ENCODE assay signal across 27 mouse cellular contexts in genomic region chr1:30847706-30848105, GRCm38 (mm10). TPM values are rescaled to one million over a fixed set of nuclear protein-coding genes. Genes with fewer than 3 reads are reported as not detected.
DNase-seq lines count a peak whose midpoint lies in the region; ATAC-seq and TF ChIP-seq lines count a peak whose summit lies in the region.
"Had no signal": no experiment of that assay in that cellular context is flagged by ENCODE, and none has a peak within 500 bp of the region (broad histone marks: within the 10 kb centered on the region; RNA-seq: fewer than 3 reads in every experiment).

No protein-coding gene starts in this region.

- no peak overlapping the region for H3K4me2 ChIP-seq in kidney, embryonic 16.5 days (replicated peaks; ENCODE audit: low read depth, low read length)
- H3K4me2 ChIP-seq: embryonic facial prominence, embryonic 12.5 days; embryonic facial prominence, embryonic 15.5 days; heart, embryonic 11.5 days; hindbrain, embryonic 12.5 days; hindbrain, embryonic 15.5 days had no signal

- H3K27me3 ChIP-seq in kidney, embryonic 16.5 days (ENCODE audit: insufficient read depth, low read length): no peaks in the 10 kb centered on the region
- no peaks in the 10 kb centered on the region for H3K27me3 ChIP-seq in ES-Bruce4 (ENCODE audit: control insufficient read depth, insufficient read depth, low read length, poor library complexity, severe bottlenecking)
- H3K27me3 ChIP-seq: CH12.LX; embryonic facial prominence, embryonic 12.5 days; embryonic facial prominence, embryonic 15.5 days; hindbrain, embryonic 12.5 days; hindbrain, embryonic 15.5 days; Patski had no signal

- peak overlapping the region; percentile 5 for H3K27ac ChIP-seq in kidney, embryonic 16.5 days (ENCODE audit: low read length)
- peak overlapping the region; percentile 71 for H3K27ac ChIP-seq in ES-Bruce4 (ENCODE audit: insufficient read depth, low read length)
- no peak overlapping the region; the same call in 1 of the 2 replicates for H3K27ac ChIP-seq in ES-E14 (ENCODE audit: insufficient read depth, low read depth, low read length, poor library complexity, severe bottlenecking)
- H3K27ac ChIP-seq: embryonic facial prominence, embryonic 12.5 days; embryonic facial prominence, embryonic 15.5 days; gastrocnemius, adult 2 months; hindbrain, embryonic 12.5 days; hindbrain, embryonic 15.5 days had no signal

- in situ Hi-C loops in ES-E14 (cut with MboI; ENCODE audit: low sequenced_read_pairs in 2 of 2, unreplicated experiment in 2 of 2): no loop called here

- WGBS in kidney, embryonic 16.5 days: 34% methylated on average over 1 of the region's 1 CpGs

- H3K4me3 ChIP-seq in kidney, embryonic 16.5 days (ENCODE audit: low read length): no peak overlapping the region
- H3K4me3 ChIP-seq in ES-Bruce4 (ENCODE audit: low read depth, low read length) (no peak overlapping the region), ES-E14 (ENCODE audit: insufficient read depth in 1 of 2, low read depth in 1 of 2, low read length in 2 of 2, poor library complexity in 1 of 2, severe bottlenecking in 1 of 2) (no peak overlapping the region)
- H3K4me3 ChIP-seq: embryonic facial prominence, embryonic 12.5 days; embryonic facial prominence, embryonic 15.5 days; gastrocnemius, adult 2 months; hindbrain, embryonic 12.5 days; hindbrain, embryonic 15.5 days had no signal

- no peak for TF ChIP-seq CTCF in ES-Bruce4 (IDR thresholded peaks at IDR 0.05; ENCODE audit: low read depth, low read length)

- H3K4me1 ChIP-seq in kidney, embryonic 16.5 days (ENCODE audit: insufficient read depth, low read length): 0 out of 2 replicates have a peak, but pooled peaks cover 17% of the 10 kb centered on the region
- H3K4me1 ChIP-seq in ES-Bruce4 (ENCODE audit: control insufficient read depth, insufficient read depth, low read length) (peaks cover 3% of the 10 kb centered on the region), ES-E14 (ENCODE audit: control insufficient read depth in 2 of 2, insufficient read depth in 2 of 2, low read length in 2 of 2, poor library complexity in 1 of 2) (peaks cover 5 to 6% of the 10 kb centered on the region in 2 experiments; a peak in 3 of 4 replicates)
- H3K4me1 ChIP-seq: embryonic facial prominence, embryonic 12.5 days; embryonic facial prominence, embryonic 15.5 days; hindbrain, embryonic 12.5 days; hindbrain, embryonic 15.5 days had no signal

- no peak for TF ChIP-seq EP300 in ES-Bruce4 (IDR thresholded peaks at IDR 0.05; ENCODE audit: insufficient read depth, low read depth, low read length)

- no peaks in the 10 kb centered on the region for H3K9me3 ChIP-seq in kidney, embryonic 16.5 days (ENCODE audit: low read length)
- H3K9me3 ChIP-seq in ES-Bruce4 (replicated peaks; ENCODE audit: control insufficient read depth, insufficient read depth, low read length, poor library complexity, severe bottlenecking) (no peaks in the 10 kb centered on the region), ES-E14 (ENCODE audit: control insufficient read depth, insufficient read depth, low read depth, low read length) (no peaks in the 10 kb centered on the region)
- H3K9me3 ChIP-seq: embryonic facial prominence, embryonic 12.5 days; embryonic facial prominence, embryonic 15.5 days; G1E; hindbrain, embryonic 12.5 days; hindbrain, embryonic 15.5 days had no signal

- no peaks in the 10 kb centered on the region for H3K36me3 ChIP-seq in kidney, embryonic 16.5 days (ENCODE audit: insufficient read depth, low read length)
- H3K36me3 ChIP-seq in ES-Bruce4 (ENCODE audit: control insufficient read depth, insufficient read depth, low read length, poor library complexity, severe bottlenecking) (peaks cover 7% of the 10 kb centered on the region), ES-E14 (ENCODE audit: control insufficient read depth, insufficient read depth, low read length, poor library complexity, severe bottlenecking) (no peaks in the 10 kb centered on the region)
- H3K36me3 ChIP-seq: hindbrain, embryonic 12.5 days; hindbrain, embryonic 15.5 days had no signal

- no peak for TF ChIP-seq POLR2A in ES-Bruce4 (IDR thresholded peaks at IDR 0.05; ENCODE audit: insufficient read depth, low read length)

- H3K9ac ChIP-seq in kidney, embryonic 16.5 days (replicated peaks; ENCODE audit: low read length): no peak overlapping the region
- H3K9ac ChIP-seq in ES-Bruce4 (ENCODE audit: low read depth, poor library complexity, severe bottlenecking) (no peak overlapping the region), ES-E14 (ENCODE audit: insufficient read depth, low read depth, low read length, poor library complexity, severe bottlenecking) (no peak overlapping the region)
- H3K9ac ChIP-seq: embryonic facial prominence, embryonic 12.5 days; embryonic facial prominence, embryonic 15.5 days; forebrain, postnatal 0 days; hindbrain, embryonic 12.5 days; hindbrain, embryonic 15.5 days had no signal

- no peak for DNase-seq in kidney, postnatal 25 days
- peak; percentile 21 for DNase-seq in ES-E14 (ENCODE audit: low read depth, low spot score)
- DNase-seq in lung, adult 18-20 months: no peak
- DNase-seq in adrenal gland, postnatal 10 days: no peak
- DNase-seq: adrenal gland, adult 8-10 months; adrenal gland, postnatal 36 days; B cell, adult 2 months; cerebellum, adult 11 months; cerebellum, adult 2 months; cerebellum, adult 9-11 months; cerebellum, postnatal 25 days; forebrain, postnatal 0 days; gastrocnemius, adult 2 months; gastrocnemius, postnatal 14 days; heart, adult 11 months had no signal

- no peak for ATAC-seq in kidney, embryonic 16.5 days (ENCODE audit: low FRiP score, low TSS enrichment)
- ATAC-seq: activated CD4-positive, CD25-positive, alpha-beta regulatory T cell, adult 4 months; forebrain, embryonic 14.5 days; forebrain, postnatal 0 days; Patski had no signal

TF ChIP-seq in ES-E14, 5 proteins besides CTCF, POLR2A, EP300 and RAD21:
- TF ChIP-seq ZC3H11A (IDR thresholded peaks at IDR 0.05; ENCODE audit: borderline replicate concordance, low read depth, low read length): no peak
- TF ChIP-seq MAFK (IDR thresholded peaks at IDR 0.05; ENCODE audit: insufficient read depth, low read depth, low read length): no peak
- TF ChIP-seq HCFC1 (IDR thresholded peaks at IDR 0.05; ENCODE audit: borderline replicate concordance, insufficient read depth, low read length): no peak
- TF ChIP-seq CHD2 (IDR thresholded peaks at IDR 0.05; ENCODE audit: low read depth, low read length): no peak
- TF ChIP-seq ZNF384 (IDR thresholded peaks at IDR 0.05; ENCODE audit: low read depth, low read length): no peak

RNA-seq across cellular contexts. Expression of gene Phf3, which starts 26.0 kb away (rescaled TPM):
- 25.5 and 27.6 TPM in 2 replicates for polyA plus RNA-seq in kidney, embryonic 16.5 days (2015; fragmentation: Nextera tagmentation; extraction: Ambion mirVana)
- polyA plus RNA-seq in ES-Bruce4 (2011; ENCODE audit: insufficient read depth, insufficient read length, low read depth, missing spikeins): 197 and 203 TPM in 2 replicates
- total RNA-seq in ES-E14 (2012; rRNA removed): 85.0 and 92.0 TPM in 2 replicates
- 10 to 100 TPM; 76.6 to 78.5 TPM for total RNA-seq in adrenal gland, postnatal 10 days (2021)
